Mouse (Mus musculus) neural tube, embryonic 11.5 days (tissue): ENCODE measurements around the gene 4930550C14Rik. TPM values are rescaled to one million over a fixed set of nuclear protein-coding genes. Genes with fewer than 3 reads are reported as not detected.

Experiments
- ATAC-seq: fragments of 200-750 bp; cut with Nextera tagmentation; 2 replicates; pipeline ENCODE4 v1.8.0; 2017; ENCODE audit warnings: moderate number of reproducible peaks, mild to moderate bottlenecking, moderate TSS enrichment, moderate library complexity; ENCODE audit not compliant: insufficient read depth, low FRiP score, low TSS enrichment
- DNase-seq: peaks from one replicate; pipeline ENCODE4 v3.0.0-alpha.2; 2015; ENCODE audit warnings: low spot score
- H3K27ac ChIP-seq: fragments of 300-500 bp; sonication (generic); 2 replicates; pipeline ENCODE4 v1.5.1; 2014; ENCODE audit warnings: low read depth, mild to moderate bottlenecking, low read length
- H3K27me3 ChIP-seq: fragments of 300-500 bp; sonication (generic); 2 replicates; pipeline ENCODE4 v1.6.1; 2014; ENCODE audit warnings: mild to moderate bottlenecking, low read length, mixed read lengths; ENCODE audit not compliant: control insufficient read depth, insufficient read depth
- H3K36me3 ChIP-seq: fragments of 300-500 bp; sonication (generic); 2 replicates; pipeline ENCODE4 v1.6.1; 2014; ENCODE audit warnings: mild to moderate bottlenecking, low read length, moderate library complexity, mixed read lengths; ENCODE audit not compliant: control insufficient read depth, insufficient read depth
- H3K4me1 ChIP-seq: fragments of 300-500 bp; sonication (generic); 2 replicates; pipeline ENCODE4 v1.6.1; 2014; ENCODE audit warnings: low read length, mixed read lengths; ENCODE audit not compliant: control insufficient read depth, insufficient read depth
- H3K4me2 ChIP-seq: fragments of 300-500 bp; sonication (generic); 2 replicates; pipeline ENCODE4 v1.6.1; 2014; ENCODE audit warnings: low read depth, mild to moderate bottlenecking, moderate library complexity
- H3K4me3 ChIP-seq: fragments of 300-500 bp; sonication (generic); 2 replicates; pipeline ENCODE4 v1.5.1; 2014; ENCODE audit warnings: low read depth, low read length
- H3K9ac ChIP-seq: fragments of 300-500 bp; sonication (generic); 2 replicates; pipeline ENCODE4 v1.6.1; 2014; ENCODE audit warnings: mild to moderate bottlenecking, low read length
- H3K9me3 ChIP-seq: fragments of 300-500 bp; sonication (generic); 2 replicates; pipeline ENCODE4 v1.6.1; 2016; ENCODE audit warnings: low read length; ENCODE audit not compliant: control insufficient read depth
- WGBS: fragments of 180-500 bp; shearing (Covaris S2); extraction: QIAGEN DNeasy Blood & Tissue Kit; methylation state at CpG from one replicate; pipeline ENCODE4 v1.1.7; 2014; 5-methylcytosine and 5-hydroxymethylcytosine counted together
- polyA plus RNA-seq: library from polyadenylated mRNA; unstranded; fragments of >200 nt; fragmentation: Nextera tagmentation; extraction: Ambion mirVana; gene quantifications from 2 replicates; pipeline ENCODE4 v1.2.1, GENCODE M21; 2014

The 4930550C14Rik gene
- polyA plus RNA-seq, 1 experiment from 2014 or later: 0.56 TPM

- H3K27me3 ChIP-seq: no peaks in the 10 kb centered on the region
- no peak overlapping the region for H3K4me2 ChIP-seq
- H3K4me1 ChIP-seq: no peaks in the 10 kb centered on the region
- no peak overlapping the region for H3K9ac ChIP-seq
- H3K36me3 ChIP-seq: no peaks in the 10 kb centered on the region
- H3K4me3 ChIP-seq: no peak overlapping the region
- H3K9me3 ChIP-seq: no peaks in the 10 kb centered on the region
- no peak for DNase-seq
- WGBS: 95% methylated on average over 8 of the region's 8 CpGs
- H3K27ac ChIP-seq: no peak overlapping the region
- ATAC-seq: no peak
These were observed 2.6 kb upstream of the 4930550C14Rik start for GRCm38 (mm10) chr9:53399537-53399936.

- H3K36me3 ChIP-seq: no peaks in the 10 kb centered on the region
- no peak overlapping the region for H3K9ac ChIP-seq
- H3K27me3 ChIP-seq: no peaks in the 10 kb centered on the region
- DNase-seq (no peak), ATAC-seq (no peak)
- H3K4me3 ChIP-seq: no peak overlapping the region
- no peak overlapping the region for H3K4me2 ChIP-seq
- H3K4me1 ChIP-seq: 0 out of 2 replicates have a peak, but pooled peaks cover 3% of the 10 kb centered on the region
- H3K9me3 ChIP-seq: no peaks in the 10 kb centered on the region
- 91% methylated on average over 4 of the region's 4 CpGs for WGBS
- H3K27ac ChIP-seq: no peak overlapping the region
These were observed 1.4 kb upstream of the 4930550C14Rik start for GRCm38 (mm10) chr9:53400696-53401095.

- H3K9ac ChIP-seq: no peak overlapping the region
- H3K4me1 ChIP-seq: 0 out of 2 replicates have a peak, but pooled peaks cover 3% of the 10 kb centered on the region
- 89% methylated on average over 8 of the region's 8 CpGs for WGBS
- no peaks in the 10 kb centered on the region for H3K36me3 ChIP-seq
- no peaks in the 10 kb centered on the region for H3K9me3 ChIP-seq
- H3K27ac ChIP-seq: no peak overlapping the region
- no peak overlapping the region for H3K4me2 ChIP-seq
- ATAC-seq: no peak
- no peak overlapping the region for H3K4me3 ChIP-seq
- DNase-seq: no peak
- no peaks in the 10 kb centered on the region for H3K27me3 ChIP-seq
These were observed 979 bp upstream of the 4930550C14Rik start for GRCm38 (mm10) chr9:53401146-53401545.

- no peak overlapping the region for H3K9ac ChIP-seq
- no peak overlapping the region for H3K4me2 ChIP-seq
- 63% methylated on average over 8 of the region's 8 CpGs for WGBS
- H3K27me3 ChIP-seq: no peaks in the 10 kb centered on the region
- H3K27ac ChIP-seq: no peak overlapping the region
- H3K36me3 ChIP-seq: no peaks in the 10 kb centered on the region
- H3K4me3 ChIP-seq: no peak overlapping the region
- DNase-seq: no peak
- H3K4me1 ChIP-seq: 0 out of 2 replicates have a peak, but pooled peaks cover 3% of the 10 kb centered on the region
- no peak for ATAC-seq
- H3K9me3 ChIP-seq: no peaks in the 10 kb centered on the region
These were observed 866 bp downstream of the 4930550C14Rik start for GRCm38 (mm10) chr9:53402991-53403390.

GRCm38 (mm10) chr9:53404050-53404752 lies 2.1 kb downstream of the 4930550C14Rik start:
- no peak overlapping the region for H3K27ac ChIP-seq
- no peak overlapping the region for H3K9ac ChIP-seq
- H3K4me1 ChIP-seq: 0 out of 2 replicates have a peak, but pooled peaks cover 3% of the 10 kb centered on the region
- no peaks in the 10 kb centered on the region for H3K36me3 ChIP-seq
- no peak for ATAC-seq
- 85% methylated on average over 6 of the region's 6 CpGs for WGBS
- no peak for DNase-seq
- H3K4me3 ChIP-seq: no peak overlapping the region
- H3K9me3 ChIP-seq: no peaks in the 10 kb centered on the region
- H3K4me2 ChIP-seq: no peak overlapping the region; the same call in 1 of the 2 replicates
- no peaks in the 10 kb centered on the region for H3K27me3 ChIP-seq

GRCm38 (mm10) chr9:53404753-53405722 lies 2.9 kb downstream of the 4930550C14Rik start:
- no peaks in the 10 kb centered on the region for H3K36me3 ChIP-seq
- H3K9ac ChIP-seq: peak overlapping the region; percentile 50
- 0 out of 2 replicates have a peak, but pooled peaks cover 3% of the 10 kb centered on the region for H3K4me1 ChIP-seq
- peak overlapping the region; percentile 26 for H3K4me3 ChIP-seq
- H3K4me2 ChIP-seq: peak overlapping the region; percentile 45
- 24% methylated on average over 21 of the region's 21 CpGs for WGBS
- DNase-seq: peak; percentile 85
- H3K9me3 ChIP-seq: no peaks in the 10 kb centered on the region
- peak; percentile 90 for ATAC-seq
- H3K27me3 ChIP-seq: no peaks in the 10 kb centered on the region
- peak overlapping the region; percentile 45; the same call in 1 of the 2 replicates for H3K27ac ChIP-seq

- ATAC-seq: no peak
- H3K27me3 ChIP-seq: no peaks in the 10 kb centered on the region
- no peaks in the 10 kb centered on the region for H3K36me3 ChIP-seq
- no peak overlapping the region for H3K27ac ChIP-seq
- 0 out of 2 replicates have a peak, but pooled peaks cover 3% of the 10 kb centered on the region for H3K4me1 ChIP-seq
- DNase-seq: no peak
- no peaks in the 10 kb centered on the region for H3K9me3 ChIP-seq
- H3K9ac ChIP-seq: no peak overlapping the region
- WGBS: 89% methylated on average over 4 of the region's 4 CpGs
- no peak overlapping the region for H3K4me3 ChIP-seq
- H3K4me2 ChIP-seq: no peak overlapping the region
These were observed 6.4 kb downstream of the 4930550C14Rik start for GRCm38 (mm10) chr9:53408548-53408947.

- DNase-seq: no peak
These were observed 6.8 kb downstream of the 4930550C14Rik start for GRCm38 (mm10) chr9:53408953-53409361.

More at GRCm38 (mm10) chr9:53408953-53409361, 6.8 kb downstream of the 4930550C14Rik start:
- H3K9ac ChIP-seq: no peak overlapping the region
- H3K4me2 ChIP-seq: no peak overlapping the region
- 87% methylated on average over 2 of the region's 2 CpGs for WGBS
- no peak overlapping the region for H3K27ac ChIP-seq
- no peaks in the 10 kb centered on the region for H3K9me3 ChIP-seq
- 0 out of 2 replicates have a peak, but pooled peaks cover 3% of the 10 kb centered on the region for H3K4me1 ChIP-seq
- no peaks in the 10 kb centered on the region for H3K27me3 ChIP-seq
- no peak for ATAC-seq
- no peak overlapping the region for H3K4me3 ChIP-seq
- no peaks in the 10 kb centered on the region for H3K36me3 ChIP-seq
